Mouse (Mus musculus) megakaryocyte, embryonic 14.5 days (primary cell): ENCODE results near the gene Pwwp2b.

Experiments
- FLI1 ChIP-seq: IDR thresholded peaks from 2 replicates; pipeline ENCODE4 v1.6.1; 2012; ENCODE audit warnings: low read length, inconsistent platforms, mixed read lengths
- GATA1 ChIP-seq: IDR thresholded peaks from 3 replicates; pipeline ENCODE4 v1.6.1; 2012; ENCODE audit warnings: mixed read lengths, low read length, inconsistent platforms, borderline replicate concordance

GRCm38 (mm10) chr7:139313413-139313812 lies 65.1 kb downstream of the Pwwp2b start:
- TF ChIP-seq GATA1: no peak
- no peak for TF ChIP-seq FLI1
